Mouse (Mus musculus) stomach, postnatal 0 days (tissue): ENCODE measurements around the gene Rin1.

Experiments used
- CTCF ChIP-seq: IDR thresholded peaks from 2 replicates; pipeline ENCODE4 v1.5.1; 2016; ENCODE audit warnings: antibody characterized with exemption, low read depth, mild to moderate bottlenecking, moderate library complexity
- EP300 ChIP-seq: optimal IDR thresholded peaks from 2 replicates; pipeline ENCODE3; 2016; ENCODE audit warnings: antibody characterized with exemption

- TF ChIP-seq CTCF (no peak), EP300 (no peak)
Measured at GRCm38 (mm10) chr19:5071077-5071476, 20.8 kb downstream of the Rin1 start.
